Mouse (Mus musculus) olfactory bulb, adult 2 months (tissue): ENCODE measurements around the gene Smg6.

ENCODE experiments used
- CTCF ChIP-seq: fragments of 200-500 bp; IDR thresholded peaks from 2 replicates; pipeline ENCODE4 v1.5.1; 2012; ENCODE audit warnings: low read depth, mild to moderate bottlenecking, low read length, moderate library complexity; ENCODE audit not compliant: insufficient read depth
- POLR2A ChIP-seq: fragments of 200-500 bp; IDR thresholded peaks from 2 replicates; pipeline ENCODE4 v1.6.1; 2012; ENCODE audit warnings: mild to moderate bottlenecking, low read depth, low read length, moderate library complexity; ENCODE audit not compliant: insufficient read depth

DNA sequence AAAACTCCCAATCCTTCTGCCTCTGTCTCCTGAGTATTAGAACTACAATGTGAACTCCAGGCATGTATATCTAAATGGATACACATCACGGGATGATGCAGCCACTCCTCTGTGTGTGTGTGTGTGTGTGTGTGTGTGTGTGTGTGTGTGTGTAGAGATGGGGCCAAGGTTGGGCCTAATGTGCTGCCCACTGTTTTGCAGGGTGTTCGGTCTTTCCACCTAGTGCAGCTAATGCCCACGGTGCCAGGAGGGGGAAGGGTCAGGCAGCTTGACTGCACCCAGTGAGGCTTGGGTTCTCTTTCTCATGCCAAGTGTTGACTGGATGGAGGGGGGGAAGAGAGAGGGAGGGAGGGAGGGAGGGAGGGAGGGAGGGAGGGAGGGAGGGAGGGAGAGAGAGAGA is 287.3 kb downstream of the Smg6 start:
- no peak for TF ChIP-seq CTCF
- TF ChIP-seq POLR2A: no peak
